Mouse (Mus musculus) regulatory T cell (primary cell): ENCODE measurements at regions not wholly inside any gene's neighbourhood (a gene's known extent, or its start where the extent isn't known, plus 50 kb on each side); places are given as distances from the start of the nearest gene placed in this dataset.

ENCODE experiments used
- in situ Hi-C: fragments of 300-600 bp; cut with MboI, MseI; formaldehyde crosslinking; loops from one replicate; pipeline ENCODE4 v1.15.1; 2025; ENCODE audit warnings: high pct_unique_total_duplicates

DNA sequence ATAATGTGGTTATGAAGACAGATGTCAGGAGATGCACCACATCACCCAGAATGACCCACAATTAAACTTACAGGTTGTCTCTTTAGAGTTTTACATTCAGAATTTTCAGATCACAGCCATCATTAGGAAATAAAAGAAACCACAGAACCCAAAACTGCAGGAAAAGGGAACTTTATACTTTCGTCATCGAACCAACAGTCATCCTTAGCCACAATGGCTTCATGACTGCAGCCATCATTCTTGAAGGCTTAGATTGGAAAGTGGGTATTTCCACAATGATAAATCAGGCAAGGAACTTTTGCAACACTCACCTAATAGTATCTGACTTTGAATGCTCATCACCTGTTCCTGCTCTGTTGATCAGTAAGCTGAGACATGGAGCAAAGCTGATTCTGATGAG lies 75.9 kb upstream of the Ank start:
- in situ Hi-C loops: no loop called here

- in situ Hi-C loops: no loop called here
Observed at GRCm38 (mm10) chr15:27405721-27406161, 60.7 kb upstream of the Ank start.

DNA sequence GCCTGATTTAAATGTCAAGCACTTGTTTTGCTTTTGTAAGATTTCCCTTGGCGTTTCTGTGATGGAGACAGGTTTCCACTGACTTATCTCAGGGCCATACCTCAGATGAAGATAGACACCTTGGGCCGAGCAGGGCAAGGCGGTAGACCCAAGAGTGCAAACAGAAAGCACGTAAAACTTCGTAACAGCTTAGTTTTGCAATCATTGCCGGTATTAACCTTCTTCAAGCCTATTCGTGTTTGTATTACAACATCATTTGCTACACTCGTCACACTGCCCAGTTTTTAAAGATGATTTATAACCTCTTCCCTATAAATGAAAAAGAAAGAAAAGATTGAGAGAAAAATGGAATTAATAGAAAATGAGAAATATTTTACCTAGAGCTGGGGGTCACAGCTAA lies 56.6 kb upstream of the Ank start:
- in situ Hi-C loops: no loop called here

GRCm38 (mm10) chr15:27412304-27412703 lies 54.2 kb upstream of the Ank start:
- in situ Hi-C loops: no loop called here

GRCm38 (mm10) chr15:27412761-27413160 lies 53.7 kb upstream of the Ank start:
- in situ Hi-C loops: no loop called here

DNA sequence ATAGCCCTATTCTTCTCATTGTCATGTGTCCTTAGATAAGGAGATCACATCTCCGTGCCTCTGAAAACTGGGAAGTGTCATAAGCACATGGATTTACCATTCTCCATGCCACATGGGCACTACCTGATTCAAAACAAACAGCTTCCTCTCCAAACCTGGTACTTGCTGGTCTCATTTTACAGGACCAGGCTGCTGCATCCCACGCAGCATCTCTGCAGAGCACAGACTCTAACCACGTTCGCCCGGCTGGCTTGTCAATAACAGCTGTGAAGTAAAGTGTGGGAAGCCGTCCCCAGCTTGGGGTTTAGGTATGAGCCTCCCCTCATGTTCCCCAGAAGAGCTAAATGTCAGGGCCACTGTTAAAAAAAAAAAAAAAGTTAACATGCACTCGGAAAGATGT lies 53.0 kb upstream of the Ank start:
- in situ Hi-C loops: no loop called here

DNA sequence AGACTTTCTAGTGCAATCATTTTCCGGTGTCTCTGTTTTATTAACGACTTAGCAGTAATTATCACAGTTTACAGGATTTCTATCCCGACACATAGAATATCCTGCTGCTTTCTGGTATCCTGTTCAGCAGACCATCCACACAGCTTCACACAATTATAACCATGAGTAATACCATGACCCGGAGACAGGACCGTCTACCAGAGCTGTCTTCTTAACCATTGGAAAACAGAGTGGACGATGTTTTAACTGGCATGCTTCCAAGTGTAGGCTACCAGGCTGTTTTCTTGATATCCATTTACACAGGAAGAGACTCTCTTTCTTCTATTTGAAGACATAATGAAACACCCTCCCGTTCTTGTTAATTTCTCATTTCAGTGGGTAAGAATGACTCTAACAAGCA lies 51.7 kb upstream of the Ank start:
- in situ Hi-C loops: no loop called here
